Comparison of ENCODE assay signal across 24 mouse cellular contexts in genomic region chr5:112081006-112081405, GRCm38 (mm10).
A peak's percentile ranks its signal among the peaks of the same experiment; 100 is the strongest.
DNase-seq lines count a peak whose midpoint lies in the region; ATAC-seq lines count a peak whose summit lies in the region.
"Had no signal": no experiment of that assay in that cellular context is flagged by ENCODE, and none has a peak within 500 bp of the region (broad histone marks: within the 10 kb centered on the region; RNA-seq: fewer than 3 reads in every experiment).

No protein-coding gene starts in this region.

- no peak overlapping the region for H3K9ac ChIP-seq in hindbrain, embryonic 16.5 days (ENCODE audit: low read depth, low read length)
- H3K9ac ChIP-seq: embryonic facial prominence, embryonic 12.5 days; forebrain, embryonic 13.5 days; forebrain, embryonic 15.5 days had no signal

- ATAC-seq in hindbrain, embryonic 16.5 days, result no peak
- ATAC-seq: activated CD4-positive, CD25-positive, alpha-beta regulatory T cell, adult 4 months; CD4-positive, CD25-positive, alpha-beta regulatory T cell, adult 4 months; forebrain, embryonic 13.5 days; forebrain, embryonic 15.5 days; Patski had no signal

- H3K9me3 ChIP-seq in hindbrain, embryonic 16.5 days (ENCODE audit: control insufficient read depth, low read length), result no peaks in the 10 kb centered on the region
- H3K9me3 ChIP-seq: embryonic facial prominence, embryonic 10.5 days; embryonic facial prominence, embryonic 12.5 days; forebrain, embryonic 13.5 days; forebrain, embryonic 15.5 days had no signal

- DNase-seq in left cerebral cortex, adult 18-20 months (ENCODE audit: low spot score in 2 of 2), result peak; percentile 7 to 43
- no peak for DNase-seq in left cerebral cortex, postnatal 10 days (ENCODE audit: extremely low spot score in 1 of 2, low spot score in 2 of 2)
- peak; percentile 30 for DNase-seq in right cerebral cortex, adult 18-20 months
- DNase-seq in right cerebral cortex, postnatal 25 days, result no peak
- DNase-seq in right cerebral cortex, postnatal 14 days, result peak; percentile 23
- no peak for DNase-seq in right cerebral cortex, postnatal 10 days (ENCODE audit: low spot score in 2 of 2)
- DNase-seq: adrenal gland, adult 8-10 months; adrenal gland, postnatal 14 days; adrenal gland, postnatal 36 days; B cell, adult 2 months; cerebellum, adult 11-12 months; cerebellum, adult 2 months; cerebellum, adult 9-10 months; cerebellum, postnatal 25 days had no signal

- H3K4me2 ChIP-seq in hindbrain, embryonic 16.5 days (ENCODE audit: low read length), result no peak overlapping the region
- H3K4me2 ChIP-seq: embryonic facial prominence, embryonic 12.5 days; forebrain, embryonic 13.5 days; forebrain, embryonic 15.5 days had no signal

- intact Hi-C loops in left cerebral cortex, postnatal 10 days (cut with DNase I), result no loop called here

- peaks cover 5% of the 10 kb centered on the region; the same call in 1 of the 2 replicates for H3K4me1 ChIP-seq in hindbrain, embryonic 16.5 days (ENCODE audit: control insufficient read depth, insufficient read depth, low read depth, low read length)

- no peaks in the 10 kb centered on the region for H3K27me3 ChIP-seq in hindbrain, embryonic 16.5 days (replicated peaks; ENCODE audit: control insufficient read depth, insufficient read depth, low read length)
- H3K27me3 ChIP-seq: CH12.LX; embryonic facial prominence, embryonic 12.5 days; forebrain, embryonic 15.5 days had no signal

- H3K4me3 ChIP-seq in hindbrain, embryonic 16.5 days (ENCODE audit: low read length), result no peak overlapping the region
- H3K4me3 ChIP-seq: embryonic facial prominence, embryonic 10.5 days; embryonic facial prominence, embryonic 12.5 days; forebrain, embryonic 13.5 days; forebrain, embryonic 15.5 days had no signal

- 68% methylated on average over 6 of the region's 6 CpGs for WGBS in hindbrain, embryonic 16.5 days

- H3K36me3 ChIP-seq in hindbrain, embryonic 16.5 days (ENCODE audit: control insufficient read depth, insufficient read depth, low read length), result no peaks in the 10 kb centered on the region
- H3K36me3 ChIP-seq: embryonic facial prominence, embryonic 10.5 days; embryonic facial prominence, embryonic 12.5 days; forebrain, embryonic 15.5 days; G1E had no signal

- no peak overlapping the region for H3K27ac ChIP-seq in hindbrain, embryonic 16.5 days (ENCODE audit: low read depth, low read length)
- H3K27ac ChIP-seq: embryonic facial prominence, embryonic 10.5 days; embryonic facial prominence, embryonic 12.5 days; forebrain, embryonic 13.5 days; forebrain, embryonic 15.5 days had no signal

Comparison
In these comparisons a context has a peak if more than half of its experiments do, and no peak if none do; other contexts are left out.
1. DNase-seq: peak in left cerebral cortex, adult 18-20 months (2 of 2), right cerebral cortex, adult 18-20 months (single experiment) and right cerebral cortex, postnatal 14 days (single experiment); none in left cerebral cortex, postnatal 10 days (0 of 2), right cerebral cortex, postnatal 25 days (single experiment) and right cerebral cortex, postnatal 10 days (0 of 2).